Mouse (Mus musculus): Measurements from ENCODE around the gene Nceh1. TPM values are rescaled to one million over a fixed set of nuclear protein-coding genes. Genes with fewer than 3 reads are reported as not detected.

Gene Nceh1
- polyA plus RNA-seq, 1 experiment from 2014 or later = 5.6 TPM

DNA sequence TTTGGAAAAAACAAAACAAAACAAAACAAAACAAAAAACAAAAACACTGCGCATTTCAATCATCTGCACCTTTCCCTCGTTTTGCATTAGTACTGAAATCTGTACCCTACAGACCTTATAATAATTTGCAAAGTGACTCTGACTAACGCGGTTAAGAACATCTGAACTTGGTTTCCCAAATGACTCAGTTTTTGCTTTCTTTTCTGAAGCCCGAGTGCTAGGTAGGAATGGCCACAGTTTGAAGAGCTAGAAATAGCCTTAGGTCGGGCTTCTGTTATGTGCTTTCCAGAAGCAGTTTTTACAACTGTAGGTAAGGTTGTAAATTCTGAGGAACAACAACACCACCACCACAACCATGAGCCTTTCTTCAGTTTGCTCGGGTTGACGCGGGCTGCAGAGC is 59.1 kb downstream of the Nceh1 start:
- Histone ChIP-seq H3K4me1 (no peaks in the 10 kb centered on the region), H3K27me3 (replicated peaks) (no peaks in the 10 kb centered on the region), H3K9ac (no peak overlapping the region), H3K27ac (no peak overlapping the region), H3K9me3 (no peaks in the 10 kb centered on the region), H3K36me3 (peaks cover 6% of the 10 kb centered on the region; the same call in 1 of the 2 replicates), H3K4me3 (no peak overlapping the region), H3K4me2 (replicated peaks) (no peak overlapping the region)
- ATAC-seq (ENCODE audit: low FRiP score, low read depth) = no peak
- WGBS = 93% methylated on average over 9 of the region's 9 CpGs

DNA sequence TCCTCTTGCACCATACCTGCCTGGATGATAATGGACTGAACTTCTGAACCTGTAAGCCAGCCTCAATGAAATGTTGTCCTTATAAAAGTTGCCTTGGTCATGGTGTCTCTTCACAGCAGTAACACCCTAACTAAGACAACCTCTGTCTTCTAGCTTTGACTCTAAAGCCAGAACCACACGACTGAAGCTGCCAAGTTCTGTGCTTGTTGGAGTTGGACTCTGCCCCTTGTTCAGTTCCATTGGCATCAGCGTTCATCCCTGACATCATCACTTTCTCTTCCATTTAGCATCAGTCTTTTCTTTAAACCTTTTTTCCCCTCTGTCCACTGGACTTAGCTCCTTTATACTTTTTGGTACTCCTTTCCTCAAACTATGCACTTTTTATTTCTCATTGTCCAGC is 63.4 kb downstream of the Nceh1 start:
- Histone ChIP-seq H3K4me3 (no peak overlapping the region), H3K27me3 (replicated peaks) (no peaks in the 10 kb centered on the region), H3K27ac (no peak overlapping the region), H3K4me1 (no peaks in the 10 kb centered on the region), H3K4me2 (replicated peaks) (no peak overlapping the region), H3K36me3 (peaks cover 4% of the 10 kb centered on the region; the same call in 1 of the 2 replicates), H3K9me3 (no peaks in the 10 kb centered on the region), H3K9ac (no peak overlapping the region)
- no peak for ATAC-seq (ENCODE audit: low FRiP score, low read depth)
- WGBS = 85% methylated on average over 2 of the region's 2 CpGs

GRCm38 (mm10) chr3:27247785-27248184 is 65.0 kb downstream of the Nceh1 start:
- Histone ChIP-seq H3K27me3 (replicated peaks) (no peaks in the 10 kb centered on the region), H3K9ac (no peak overlapping the region), H3K36me3 (no peaks in the 10 kb centered on the region), H3K9me3 (no peaks in the 10 kb centered on the region), H3K4me1 (no peaks in the 10 kb centered on the region), H3K27ac (no peak overlapping the region), H3K4me2 (replicated peaks) (no peak overlapping the region), H3K4me3 (no peak overlapping the region)
- no peak for ATAC-seq (ENCODE audit: low FRiP score, low read depth)
- WGBS = 72% methylated on average over 1 of the region's 1 CpGs

DNA sequence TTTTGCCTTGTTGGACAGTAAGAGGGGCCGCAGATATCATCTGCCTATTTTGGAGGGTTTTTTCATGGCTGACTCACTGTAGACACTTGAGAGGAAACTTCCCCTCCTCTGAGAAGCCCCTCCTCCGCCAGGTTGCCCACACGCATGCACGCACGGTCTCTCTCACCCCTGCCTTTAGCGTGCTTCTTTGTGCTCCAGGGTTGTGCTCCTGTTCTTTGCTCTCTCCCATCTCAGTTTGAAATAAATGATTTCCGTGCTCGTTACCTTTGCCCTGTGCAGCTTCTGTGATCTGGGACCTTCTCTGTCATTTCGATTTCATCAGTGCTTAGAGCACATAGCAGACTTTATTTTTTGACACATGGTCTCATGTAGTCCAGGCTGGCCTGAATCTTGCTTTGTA is 66.3 kb downstream of the Nceh1 start:
- Histone ChIP-seq H3K9me3 (no peaks in the 10 kb centered on the region), H3K4me1 (no peaks in the 10 kb centered on the region), H3K27ac (no peak overlapping the region), H3K36me3 (no peaks in the 10 kb centered on the region), H3K27me3 (replicated peaks) (no peaks in the 10 kb centered on the region), H3K4me2 (replicated peaks) (no peak overlapping the region), H3K9ac (no peak overlapping the region), H3K4me3 (no peak overlapping the region)
- WGBS = 90% methylated on average over 9 of the region's 9 CpGs
- ATAC-seq (ENCODE audit: low FRiP score, low read depth) = no peak

DNA sequence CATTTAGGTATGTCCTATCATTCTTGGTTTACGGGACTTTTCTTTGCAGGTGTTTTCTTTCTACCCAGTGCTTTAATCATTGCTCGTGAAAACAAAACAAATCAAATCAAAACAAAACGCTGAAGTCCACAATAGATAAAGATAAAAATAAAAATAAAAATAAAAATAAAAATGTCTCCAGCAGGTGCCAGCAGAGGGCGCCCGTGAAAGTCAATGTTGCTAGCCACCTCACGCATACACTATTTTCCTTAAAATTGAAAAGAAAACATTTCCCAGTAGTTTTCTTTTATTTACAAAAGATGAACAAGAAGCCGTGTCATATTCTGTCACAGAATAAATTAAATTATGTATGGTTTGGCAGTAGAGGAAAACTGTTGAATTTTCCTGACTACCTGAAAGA is 68.2 kb downstream of the Nceh1 start:
- 46% methylated on average over 7 of the region's 7 CpGs for WGBS
- no peaks in the 10 kb centered on the region for H3K27me3 ChIP-seq (replicated peaks)

GRCm38 (mm10) chr3:27258461-27258860 is 75.7 kb downstream of the Nceh1 start:
- H3K27ac ChIP-seq = no peak overlapping the region
- no peak overlapping the region for H3K4me3 ChIP-seq
- WGBS = 94% methylated on average over 10 of the region's 10 CpGs
- H3K9ac ChIP-seq = no peak overlapping the region
- H3K9me3 ChIP-seq = no peaks in the 10 kb centered on the region; the same call in 1 of the 2 replicates
- H3K27me3 ChIP-seq (replicated peaks) = no peaks in the 10 kb centered on the region
- H3K36me3 ChIP-seq = no peaks in the 10 kb centered on the region
- no peak overlapping the region for H3K4me2 ChIP-seq (replicated peaks)
- no peak for ATAC-seq (ENCODE audit: low FRiP score, low read depth)
- H3K4me1 ChIP-seq = no peaks in the 10 kb centered on the region

More for the DNA sequence above, 68.2 kb downstream of the Nceh1 start:
- H3K9ac ChIP-seq = no peak overlapping the region
- ATAC-seq (ENCODE audit: low FRiP score, low read depth) = no peak
- H3K4me2 ChIP-seq (replicated peaks) = no peak overlapping the region
- no peaks in the 10 kb centered on the region for H3K9me3 ChIP-seq
- H3K27ac ChIP-seq = no peak overlapping the region
- H3K4me3 ChIP-seq = no peak overlapping the region
- H3K4me1 ChIP-seq = no peaks in the 10 kb centered on the region
- H3K36me3 ChIP-seq = no peaks in the 10 kb centered on the region

GRCm38 (mm10) chr3:27260393-27260792 is 77.6 kb downstream of the Nceh1 start:
- Histone ChIP-seq H3K27ac (no peak overlapping the region), H3K9ac (no peak overlapping the region), H3K9me3 (no peaks in the 10 kb centered on the region; the same call in 1 of the 2 replicates), H3K4me2 (replicated peaks) (no peak overlapping the region), H3K4me1 (no peaks in the 10 kb centered on the region), H3K27me3 (replicated peaks) (no peaks in the 10 kb centered on the region), H3K4me3 (no peak overlapping the region), H3K36me3 (no peaks in the 10 kb centered on the region)
- WGBS = 85% methylated on average over 2 of the region's 2 CpGs
- no peak for ATAC-seq (ENCODE audit: low FRiP score, low read depth)

DNA sequence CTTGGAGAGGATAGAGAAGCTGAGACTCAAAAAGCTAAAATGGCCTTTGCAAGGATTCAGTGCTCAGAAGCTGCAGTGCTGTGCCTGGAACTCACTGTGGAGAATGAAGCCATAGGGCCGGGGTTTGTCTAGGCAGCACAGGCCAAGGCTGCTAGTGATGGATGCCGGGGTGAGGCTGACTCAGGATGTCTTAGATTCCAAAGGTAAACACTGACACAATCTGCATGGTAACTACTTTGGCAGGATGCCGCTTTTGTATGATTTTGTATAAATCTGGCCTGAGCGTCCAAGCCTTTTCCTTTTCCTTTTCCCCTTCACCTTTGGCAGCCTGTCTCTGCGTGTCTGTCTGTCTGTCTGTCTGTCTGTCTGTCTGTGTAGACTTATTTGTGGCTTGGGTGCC is 84.6 kb downstream of the Nceh1 start:
- Histone ChIP-seq H3K4me1 (no peaks in the 10 kb centered on the region), H3K36me3 (no peaks in the 10 kb centered on the region), H3K4me3 (no peak overlapping the region), H3K4me2 (replicated peaks) (no peak overlapping the region), H3K27me3 (replicated peaks) (no peaks in the 10 kb centered on the region), H3K27ac (no peak overlapping the region), H3K9ac (no peak overlapping the region), H3K9me3 (no peaks in the 10 kb centered on the region)
- 89% methylated on average over 5 of the region's 5 CpGs for WGBS
- ATAC-seq (ENCODE audit: low FRiP score, low read depth) = no peak

GRCm38 (mm10) chr3:27267887-27268286 is 85.1 kb downstream of the Nceh1 start:
- H3K4me2 ChIP-seq (replicated peaks) = no peak overlapping the region
- H3K4me3 ChIP-seq = no peak overlapping the region
- no peaks in the 10 kb centered on the region for H3K27me3 ChIP-seq (replicated peaks)
- ATAC-seq (ENCODE audit: low FRiP score, low read depth) = no peak
- 67% methylated on average over 4 of the region's 4 CpGs for WGBS
- H3K36me3 ChIP-seq = no peaks in the 10 kb centered on the region
- no peaks in the 10 kb centered on the region for H3K4me1 ChIP-seq
- H3K9ac ChIP-seq = no peak overlapping the region
- H3K27ac ChIP-seq = no peak overlapping the region
- no peaks in the 10 kb centered on the region for H3K9me3 ChIP-seq

DNA sequence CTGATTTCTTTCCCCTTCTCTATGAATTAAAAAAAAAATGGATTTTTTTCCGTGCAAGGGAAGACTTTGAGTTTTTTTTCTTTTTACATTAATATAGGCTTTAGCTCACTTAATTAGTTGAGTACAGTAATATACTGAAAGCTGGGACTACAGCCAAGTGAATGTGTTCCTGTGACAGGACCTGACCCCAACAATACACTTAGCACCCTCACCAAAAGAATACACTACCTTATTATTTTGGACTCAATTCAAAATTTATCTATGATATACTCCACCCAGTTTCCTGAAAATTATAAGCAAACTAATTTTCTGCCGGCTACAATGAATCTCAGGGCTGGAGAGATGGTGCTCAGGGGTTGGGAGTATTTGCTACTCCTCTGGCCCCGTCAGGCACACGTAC is 86.4 kb downstream of the Nceh1 start:
- H3K27ac ChIP-seq = no peak overlapping the region
- H3K27me3 ChIP-seq (replicated peaks) = no peaks in the 10 kb centered on the region
- WGBS = 94% methylated on average over 4 of the region's 4 CpGs
- H3K9ac ChIP-seq = no peak overlapping the region
- H3K9me3 ChIP-seq = no peaks in the 10 kb centered on the region
- H3K4me1 ChIP-seq = no peaks in the 10 kb centered on the region
- no peak overlapping the region for H3K4me3 ChIP-seq
- no peak for ATAC-seq (ENCODE audit: low FRiP score, low read depth)
- H3K36me3 ChIP-seq = no peaks in the 10 kb centered on the region
- H3K4me2 ChIP-seq (replicated peaks) = no peak overlapping the region

GRCm38 (mm10) chr3:27270160-27270962 is 87.6 kb downstream of the Nceh1 start:
- no peak for ATAC-seq (ENCODE audit: low FRiP score, low read depth)
- H3K4me1 ChIP-seq = no peaks in the 10 kb centered on the region
- H3K4me3 ChIP-seq = no peak overlapping the region
- 34% methylated on average over 11 of the region's 11 CpGs for WGBS
- no peaks in the 10 kb centered on the region for H3K36me3 ChIP-seq
- H3K27ac ChIP-seq = no peak overlapping the region
- no peaks in the 10 kb centered on the region for H3K9me3 ChIP-seq
- H3K27me3 ChIP-seq (replicated peaks) = no peaks in the 10 kb centered on the region
- no peak overlapping the region for H3K4me2 ChIP-seq (replicated peaks)
- H3K9ac ChIP-seq = no peak overlapping the region

DNA sequence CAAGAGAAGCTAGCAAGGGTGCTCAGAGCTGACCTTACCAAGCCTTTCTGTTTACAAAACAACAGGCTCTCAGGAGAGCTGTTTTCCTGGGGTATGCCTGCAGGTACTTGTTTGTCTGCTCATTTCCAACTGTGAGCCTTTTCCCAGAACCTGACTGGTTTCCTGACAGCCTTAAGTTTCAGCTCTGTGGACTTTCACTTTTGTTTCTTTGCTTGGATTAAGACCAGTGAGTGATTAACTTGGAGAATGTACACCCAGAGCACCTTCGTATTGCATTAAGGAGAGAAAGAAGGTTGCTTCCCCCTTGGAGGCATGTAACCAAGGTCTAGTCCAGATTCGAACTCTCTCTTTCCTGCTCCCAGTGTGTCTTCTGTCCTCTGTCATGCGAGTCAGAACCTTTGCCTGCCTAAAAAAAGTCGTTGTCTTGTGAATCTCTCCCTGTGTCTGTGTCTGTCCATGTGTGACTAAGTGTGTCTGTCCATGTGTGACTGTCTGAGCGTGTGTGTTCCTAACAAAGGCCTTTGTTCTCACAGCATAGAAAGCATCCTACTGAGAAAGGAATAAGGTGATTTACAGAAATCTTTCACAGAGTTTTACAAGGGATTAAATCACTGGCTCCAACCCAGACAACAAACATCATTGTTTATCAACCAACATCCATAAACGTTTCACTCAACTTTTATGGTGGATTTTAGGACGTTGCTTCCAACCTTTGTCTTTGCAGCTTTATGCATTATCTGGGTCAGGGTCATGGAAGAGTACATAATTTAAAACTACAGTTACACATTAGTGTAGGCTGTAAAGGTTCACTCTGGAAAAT is 90.4 kb downstream of the Nceh1 start:
- no peaks in the 10 kb centered on the region for H3K9me3 ChIP-seq
- no peaks in the 10 kb centered on the region for H3K27me3 ChIP-seq (replicated peaks)
- no peak overlapping the region for H3K9ac ChIP-seq
- peak; percentile 68 for ATAC-seq (ENCODE audit: low FRiP score, low read depth)
- H3K36me3 ChIP-seq = no peaks in the 10 kb centered on the region
- H3K4me2 ChIP-seq (replicated peaks) = no peak overlapping the region
- no peak overlapping the region for H3K27ac ChIP-seq
- no peak overlapping the region for H3K4me3 ChIP-seq
- no peaks in the 10 kb centered on the region for H3K4me1 ChIP-seq
- WGBS = 17% methylated on average over 7 of the region's 7 CpGs

Measured in neural tube, embryonic 12.5 days (tissue).